Mouse (Mus musculus): ENCODE data around the gene Ripor3.

DNA sequence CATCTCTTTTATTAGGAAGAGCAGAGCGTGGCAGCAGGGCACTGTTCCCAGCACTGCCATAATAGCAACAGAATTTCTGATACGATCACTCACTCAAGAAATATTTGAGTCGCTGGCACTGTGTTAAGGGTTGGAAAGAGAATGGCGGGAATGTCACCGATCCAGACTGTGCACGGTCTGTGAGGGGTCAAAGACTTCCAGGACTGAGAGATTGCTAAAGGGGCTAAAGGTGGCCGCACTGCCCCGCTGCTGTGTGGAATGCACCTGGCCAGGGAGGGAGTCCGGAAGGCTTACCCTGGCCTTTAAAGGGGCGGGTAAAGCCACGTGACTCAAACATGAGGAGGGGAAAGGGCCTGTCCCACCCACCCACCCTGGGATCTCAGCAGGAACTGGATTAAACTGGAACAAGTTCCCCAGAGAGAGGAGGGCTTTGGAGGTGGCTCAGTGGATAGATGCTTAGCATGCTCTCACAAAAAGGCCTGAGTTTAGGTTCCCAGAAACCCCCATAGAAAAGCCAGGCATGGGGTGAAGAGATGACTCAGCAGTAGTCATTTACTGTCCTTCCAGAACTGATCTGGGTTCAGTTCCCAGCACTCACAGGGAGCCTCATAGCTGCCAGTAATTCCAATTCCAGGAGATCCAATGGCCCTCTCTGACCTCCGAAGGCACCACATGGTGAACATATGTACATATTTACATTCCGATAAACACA, 48.2 kb upstream of the Ripor3 start:
- TF ChIP-seq CTCF (IDR thresholded peaks at IDR 0.05; ENCODE audit: low read depth) = no peak
- TF ChIP-seq EP300 (IDR thresholded peaks at IDR 0.05; ENCODE audit: low read depth) = no peak
